Comparison of ENCODE assay signal across 19 mouse cellular contexts in genomic region chr12:13042934-13043333, GRCm38 (mm10).
DNase-seq lines count a peak whose midpoint lies in the region; ATAC-seq lines count a peak whose summit lies in the region.
"Had no signal": no experiment of that assay in that cellular context is flagged by ENCODE, and none has a peak within 500 bp of the region (broad histone marks: within the 10 kb centered on the region; RNA-seq: fewer than 3 reads in every experiment).

No protein-coding gene starts in this region.

- no peak overlapping the region for H3K4me3 ChIP-seq in hindbrain, embryonic 12.5 days
- H3K4me3 ChIP-seq in hindbrain, embryonic 11.5 days (ENCODE audit: low read depth, low read length): no peak overlapping the region
- H3K4me3 ChIP-seq in embryonic facial prominence, embryonic 11.5 days (ENCODE audit: low read depth, low read length): no peak overlapping the region
- no peak overlapping the region for H3K4me3 ChIP-seq in limb, embryonic 12.5 days (replicated peaks)
- H3K4me3 ChIP-seq: forebrain, embryonic 10.5 days; gastrocnemius, adult 2 months; kidney, embryonic 15.5 days; neural tube, embryonic 12.5 days had no signal

- H3K4me2 ChIP-seq in hindbrain, embryonic 12.5 days (replicated peaks): no peak overlapping the region
- no peak overlapping the region for H3K4me2 ChIP-seq in hindbrain, embryonic 11.5 days (replicated peaks; ENCODE audit: low read depth, low read length)
- H3K4me2 ChIP-seq in embryonic facial prominence, embryonic 11.5 days (ENCODE audit: low read depth, low read length): no peak overlapping the region
- no peak overlapping the region for H3K4me2 ChIP-seq in limb, embryonic 12.5 days
- H3K4me2 ChIP-seq: kidney, embryonic 15.5 days; neural tube, embryonic 12.5 days had no signal

- H3K9ac ChIP-seq in hindbrain, embryonic 12.5 days: no peak overlapping the region
- H3K9ac ChIP-seq in hindbrain, embryonic 11.5 days (ENCODE audit: low read depth, low read length): no peak overlapping the region
- H3K9ac ChIP-seq in embryonic facial prominence, embryonic 11.5 days (replicated peaks; ENCODE audit: low read length): no peak overlapping the region
- no peak overlapping the region for H3K9ac ChIP-seq in limb, embryonic 12.5 days (replicated peaks)
- H3K9ac ChIP-seq: kidney, embryonic 15.5 days; neural tube, embryonic 12.5 days had no signal

- DNase-seq in hindbrain, embryonic 11.5 days (ENCODE audit: low spot score): no peak
- DNase-seq in embryo, embryonic 10.5 days (ENCODE audit: low spot score): peak; percentile 36
- peak; percentile 69 for DNase-seq in embryonic facial prominence, embryonic 11.5 days (ENCODE audit: low spot score)
- no peak for DNase-seq in layer of hippocampus, adult 8-10 months (ENCODE audit: low spot score in 2 of 2)
- DNase-seq in spleen, postnatal 36 days (ENCODE audit: low spot score in 2 of 2): no peak
- DNase-seq: cerebellum, adult 11 months; cerebellum, adult 9-11 months; gastrocnemius, adult 2 months; kidney, adult 11 months; kidney, postnatal 4 days; layer of hippocampus, adult 9-11 months; right cerebral cortex, adult 18-20 months had no signal

- WGBS in hindbrain, embryonic 12.5 days: 44% methylated on average over 7 of the region's 7 CpGs
- WGBS in hindbrain, embryonic 11.5 days: 57% methylated on average over 7 of the region's 7 CpGs
- 20% methylated on average over 7 of the region's 7 CpGs for WGBS in embryonic facial prominence, embryonic 11.5 days
- 10% methylated on average over 7 of the region's 7 CpGs for WGBS in limb, embryonic 12.5 days

- no peaks in the 10 kb centered on the region for H3K9me3 ChIP-seq in hindbrain, embryonic 12.5 days (replicated peaks)
- no peaks in the 10 kb centered on the region for H3K9me3 ChIP-seq in hindbrain, embryonic 11.5 days (ENCODE audit: control insufficient read depth, low read length)
- H3K9me3 ChIP-seq in embryonic facial prominence, embryonic 11.5 days (replicated peaks; ENCODE audit: control insufficient read depth, low read length): no peaks in the 10 kb centered on the region
- H3K9me3 ChIP-seq in limb, embryonic 12.5 days: no peaks in the 10 kb centered on the region
- H3K9me3 ChIP-seq: forebrain, embryonic 10.5 days; kidney, embryonic 15.5 days; neural tube, embryonic 12.5 days had no signal

- peaks cover 8% of the 10 kb centered on the region for H3K4me1 ChIP-seq in hindbrain, embryonic 12.5 days
- H3K4me1 ChIP-seq in hindbrain, embryonic 11.5 days (replicated peaks; ENCODE audit: control insufficient read depth, insufficient read depth, low read length): no peaks in the 10 kb centered on the region
- H3K4me1 ChIP-seq in embryonic facial prominence, embryonic 11.5 days (ENCODE audit: control insufficient read depth, insufficient read depth, low read length): peaks cover 4% of the 10 kb centered on the region; the same call in 1 of the 2 replicates
- H3K4me1 ChIP-seq in limb, embryonic 12.5 days (replicated peaks): peaks cover 39% of the 10 kb centered on the region
- H3K4me1 ChIP-seq: neural tube, embryonic 12.5 days had no signal

- H3K36me3 ChIP-seq in hindbrain, embryonic 12.5 days: no peaks in the 10 kb centered on the region
- H3K36me3 ChIP-seq in hindbrain, embryonic 11.5 days (ENCODE audit: control insufficient read depth, insufficient read depth, low read length): no peaks in the 10 kb centered on the region
- no peaks in the 10 kb centered on the region for H3K36me3 ChIP-seq in embryonic facial prominence, embryonic 11.5 days (replicated peaks; ENCODE audit: control insufficient read depth, insufficient read depth, low read depth, low read length)
- H3K36me3 ChIP-seq in limb, embryonic 12.5 days: no peaks in the 10 kb centered on the region
- H3K36me3 ChIP-seq: forebrain, embryonic 10.5 days; kidney, embryonic 15.5 days; neural tube, embryonic 12.5 days had no signal

- H3K27me3 ChIP-seq in hindbrain, embryonic 12.5 days: no peaks in the 10 kb centered on the region
- H3K27me3 ChIP-seq in hindbrain, embryonic 11.5 days (ENCODE audit: control insufficient read depth, insufficient read depth, low read length): no peaks in the 10 kb centered on the region
- no peaks in the 10 kb centered on the region for H3K27me3 ChIP-seq in embryonic facial prominence, embryonic 11.5 days (ENCODE audit: control insufficient read depth, insufficient read depth, low read length)
- no peaks in the 10 kb centered on the region for H3K27me3 ChIP-seq in limb, embryonic 12.5 days
- H3K27me3 ChIP-seq: kidney, embryonic 15.5 days; neural tube, embryonic 12.5 days had no signal

- peak; percentile 64 for ATAC-seq in hindbrain, embryonic 12.5 days (ENCODE audit: low FRiP score)
- no peak for ATAC-seq in hindbrain, embryonic 11.5 days (ENCODE audit: low FRiP score)
- no peak for ATAC-seq in embryonic facial prominence, embryonic 11.5 days (replicated peaks; ENCODE audit: insufficient number of reproducible peaks, low FRiP score, low TSS enrichment, low read depth)
- ATAC-seq in limb, embryonic 12.5 days (ENCODE audit: insufficient number of reproducible peaks, insufficient read depth, low FRiP score, low TSS enrichment, low read depth): peak; percentile 15; the same call in 1 of the 2 replicates
- ATAC-seq: lung, postnatal 0 days had no signal

- no peak overlapping the region for H3K27ac ChIP-seq in hindbrain, embryonic 12.5 days
- no peak overlapping the region for H3K27ac ChIP-seq in hindbrain, embryonic 11.5 days (ENCODE audit: low read depth, low read length)
- no peak overlapping the region for H3K27ac ChIP-seq in embryonic facial prominence, embryonic 11.5 days (replicated peaks; ENCODE audit: low read depth, low read length)
- peak overlapping the region; percentile 69 for H3K27ac ChIP-seq in limb, embryonic 12.5 days
- H3K27ac ChIP-seq: forebrain, embryonic 10.5 days; gastrocnemius, adult 2 months; kidney, embryonic 15.5 days; macrophage; neural tube, embryonic 12.5 days had no signal

Comparison
In these comparisons a context has a peak if more than half of its experiments do, and no peak if none do; other contexts are left out.
1. ATAC-seq: peak in hindbrain, embryonic 12.5 days (single experiment) and limb, embryonic 12.5 days (single experiment); none in hindbrain, embryonic 11.5 days (single experiment) and embryonic facial prominence, embryonic 11.5 days (single experiment).
2. DNase-seq: peak in embryo, embryonic 10.5 days (single experiment) and embryonic facial prominence, embryonic 11.5 days (single experiment); none in hindbrain, embryonic 11.5 days (single experiment), layer of hippocampus, adult 8-10 months (0 of 2) and spleen, postnatal 36 days (0 of 2).